Mouse (Mus musculus) ES-E14 (cell line): Measurements from ENCODE around the gene Gm17482.

Source experiments
- CHD2 ChIP-seq: IDR thresholded peaks from 2 replicates; pipeline ENCODE4 v1.6.1; 2014; ENCODE audit warnings: mild to moderate bottlenecking, low read depth, low read length, inconsistent platforms
- MAFK ChIP-seq: IDR thresholded peaks from 2 replicates; pipeline ENCODE4 v1.6.1; 2014; ENCODE audit warnings: mild to moderate bottlenecking, low read depth, low read length, inconsistent platforms; ENCODE audit not compliant: insufficient read depth
- ZC3H11A ChIP-seq: IDR thresholded peaks from 2 replicates; pipeline ENCODE4 v1.6.1; 2012; ENCODE audit warnings: low read depth, mild to moderate bottlenecking, inconsistent platforms, low read length, borderline replicate concordance

- TF ChIP-seq ZC3H11A (no peak), CHD2 (no peak), MAFK (no peak)
Measured at GRCm38 (mm10) chr6:115227043-115227442, at the start of gene Gm17482.
